Mouse (Mus musculus) activated CD4-positive, CD25-positive, alpha-beta regulatory T cell, adult 4 months (primary cell): ENCODE measurements around the gene Ttc7. TPM values are rescaled to one million over a fixed set of nuclear protein-coding genes. Genes with fewer than 3 reads are reported as not detected.

Experiments used
- polyA plus RNA-seq, 2 experiments: library from polyadenylated mRNA; unstranded; fragments of 100-300 nt; shearing (Covaris generic); gene quantifications; one replicate each; pipeline ENCODE4 v1.2.1; 2017

Ttc7 gene
- polyA plus RNA-seq, 2 experiments from 2014 or later: 21.2 to 24.5 TPM

Other genes starting within 250 kb of the Ttc7 start
- gene Socs5, start 175.2 kb upstream of the Ttc7 start, polyA plus RNA-seq: 1 to 10 TPM; 5.7 to 7.9 TPM
- gene Mcfd2, start 17.0 kb upstream of the Ttc7 start, polyA plus RNA-seq: 10 to 100 TPM; 24.7 to 33.3 TPM
- not detected for gene Stpg4, start 144.9 kb downstream of the Ttc7 start, polyA plus RNA-seq
- gene Calm2, start 164.0 kb downstream of the Ttc7 start, polyA plus RNA-seq: 100 to 1,000 TPM; 597 to 644 TPM